8 mouse cellular contexts compared by ENCODE assay signal in the genomic region with DNA sequence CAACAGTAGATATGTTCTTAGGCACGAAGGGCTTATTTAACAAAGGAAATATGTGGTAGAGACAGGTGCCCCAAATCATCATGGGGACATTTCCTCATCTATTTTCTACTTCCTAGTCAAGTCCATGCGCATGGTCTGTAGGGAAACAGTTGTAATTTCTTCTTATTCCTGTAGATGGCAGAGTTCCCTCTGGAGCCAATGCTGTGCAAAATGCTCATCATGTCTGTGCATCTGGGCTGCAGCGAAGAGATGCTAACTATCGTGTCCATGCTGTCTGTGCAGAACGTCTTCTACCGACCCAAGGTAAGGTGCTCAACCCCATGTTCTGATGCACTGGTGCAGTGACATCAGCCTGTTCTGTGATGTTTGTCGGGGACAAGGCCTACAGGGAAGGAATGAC. TPM values are rescaled to one million over a fixed set of nuclear protein-coding genes. Genes with fewer than 3 reads are reported as not detected.
A peak's percentile ranks its signal among the peaks of the same experiment; 100 is the strongest.
DNase-seq lines count a peak whose midpoint lies in the region; ATAC-seq lines count a peak whose summit lies in the region.

No protein-coding gene starts in this region.

- no peaks in the 10 kb centered on the region for H3K4me1 ChIP-seq in hindbrain, embryonic 14.5 days (replicated peaks; ENCODE audit: control insufficient read depth, insufficient read depth, low read length)

- no peak overlapping the region for H3K27ac ChIP-seq in hindbrain, embryonic 14.5 days

- H3K4me2 ChIP-seq in hindbrain, embryonic 14.5 days (replicated peaks): no peak overlapping the region

- H3K9me3 ChIP-seq in hindbrain, embryonic 14.5 days (ENCODE audit: control insufficient read depth, low read length): no peaks in the 10 kb centered on the region

- H3K9ac ChIP-seq in hindbrain, embryonic 14.5 days: no peak overlapping the region

- H3K27me3 ChIP-seq in hindbrain, embryonic 14.5 days (ENCODE audit: control insufficient read depth, insufficient read depth, low read length): no peaks in the 10 kb centered on the region

- peaks cover 93% of the 10 kb centered on the region for H3K36me3 ChIP-seq in hindbrain, embryonic 14.5 days (replicated peaks; ENCODE audit: control insufficient read depth, insufficient read depth)

- intact Hi-C loops in left cerebral cortex, postnatal 25 days (cut with DNase I): loop anchor here (1.0 to 5.0 kb wide), 2 partner anchors 147 to 204 kb away; a partner anchor contains a TSS
- intact Hi-C loops in left cerebral cortex, postnatal 4 days (cut with DNase I): no loop called here

- H3K4me3 ChIP-seq in hindbrain, embryonic 14.5 days (replicated peaks; ENCODE audit: low read length): no peak overlapping the region

- 57% methylated on average over 7 of the region's 7 CpGs for WGBS in hindbrain, embryonic 14.5 days

- DNase-seq in cerebellum, adult 9-10 months: peak; percentile 65
- peak; percentile 51 to 73 for DNase-seq in left cerebral cortex, postnatal 25 days (ENCODE audit: low spot score in 2 of 2)
- no peak for DNase-seq in left cerebral cortex, postnatal 4 days
- DNase-seq in T-cell, adult 2 months (ENCODE audit: low spot score): peak; percentile 28
- DNase-seq in hindbrain, embryonic 14.5 days (ENCODE audit: low spot score): peak; percentile 85
- peak; percentile 80 for DNase-seq in retina, postnatal 1 day
- no peak for DNase-seq in natural killer cell, adult 2 months (ENCODE audit: low spot score in 2 of 2)

- ATAC-seq in cerebellum, adult (ENCODE audit: insufficient number of reproducible peaks, low FRiP score, low TSS enrichment): no peak
- ATAC-seq in hindbrain, embryonic 14.5 days (ENCODE audit: low FRiP score): no peak

RNA-seq across cellular contexts. Expression of a gene that starts 21.4 kb away (rescaled TPM):
- total RNA-seq in left cerebral cortex, postnatal 25 days (2021): 10 to 100 TPM; 18.1 to 20.3 TPM
- 10 to 100 TPM; 23.7 to 27.1 TPM for total RNA-seq in left cerebral cortex, postnatal 4 days (2021)
- polyA plus RNA-seq in hindbrain, embryonic 14.5 days (2014; fragmentation: Nextera tagmentation; extraction: Ambion mirVana): 12.2 and 12.6 TPM in 2 replicates

RNA-seq across cellular contexts. Expression of a gene that starts 31.0 kb away (rescaled TPM):
- 10 to 100 TPM; 38.2 to 39.3 TPM for total RNA-seq in left cerebral cortex, postnatal 25 days (2021)
- 10 to 100 TPM; 37.2 to 41.2 TPM for total RNA-seq in left cerebral cortex, postnatal 4 days (2021)
- 29.3 and 30.5 TPM in 2 replicates for polyA plus RNA-seq in hindbrain, embryonic 14.5 days (2014; fragmentation: Nextera tagmentation; extraction: Ambion mirVana)

Comparison
In these comparisons a context has a peak if more than half of its experiments do, and no peak if none do; other contexts are left out.
1. DNase-seq: peak in cerebellum, adult 9-10 months (single experiment), left cerebral cortex, postnatal 25 days (2 of 2), T-cell, adult 2 months (single experiment), hindbrain, embryonic 14.5 days (single experiment) and retina, postnatal 1 day (single experiment); none in left cerebral cortex, postnatal 4 days (single experiment) and natural killer cell, adult 2 months (0 of 2).